Mouse (Mus musculus) heart, embryonic 12.5 days (tissue): Measurements from ENCODE around the gene Arntl2. TPM values are rescaled to one million over a fixed set of nuclear protein-coding genes. Genes with fewer than 3 reads are reported as not detected.
"Not testable (repeated sequence)": the region's sequence is repeated elsewhere in the genome, so short reads cannot be mapped to it uniquely, and the experiment has no call there.

Experiments used
- ATAC-seq: fragments of 200-750 bp; cut with Nextera tagmentation; 2 replicates; pipeline ENCODE4 v1.8.0; 2017; ENCODE audit warnings: moderate TSS enrichment, moderate library complexity; ENCODE audit not compliant: insufficient number of reproducible peaks, low FRiP score
- H3K27ac ChIP-seq: fragments of 300-500 bp; sonication (generic); 2 replicates; pipeline ENCODE4 v1.5.1; 2016; ENCODE audit warnings: mild to moderate bottlenecking, moderate library complexity; ENCODE audit not compliant: poor library complexity, severe bottlenecking
- H3K27me3 ChIP-seq: fragments of 300-500 bp; sonication (generic); replicated peaks from 2 replicates; pipeline ENCODE4 v1.6.1; 2016; ENCODE audit warnings: mild to moderate bottlenecking, moderate library complexity
- H3K36me3 ChIP-seq: fragments of 300-500 bp; sonication (generic); 2 replicates; pipeline ENCODE4 v1.6.1; 2016; ENCODE audit warnings: mild to moderate bottlenecking, moderate library complexity
- H3K4me1 ChIP-seq: fragments of 300-500 bp; sonication (generic); replicated peaks from 2 replicates; pipeline ENCODE4 v1.6.1; 2016; ENCODE audit warnings: mild to moderate bottlenecking
- H3K4me2 ChIP-seq: fragments of 300-500 bp; sonication (generic); 2 replicates; pipeline ENCODE4 v1.6.1; 2016; ENCODE audit warnings: mild to moderate bottlenecking, moderate library complexity
- H3K4me3 ChIP-seq: fragments of 300-500 bp; sonication (generic); 2 replicates; pipeline ENCODE4 v1.5.1; 2016; ENCODE audit warnings: mild to moderate bottlenecking
- H3K9ac ChIP-seq: fragments of 300-500 bp; sonication (generic); 2 replicates; pipeline ENCODE4 v1.6.1; 2016; ENCODE audit warnings: mild to moderate bottlenecking, moderate library complexity
- H3K9me3 ChIP-seq: fragments of 300-500 bp; sonication (generic); replicated peaks from 2 replicates; pipeline ENCODE4 v1.6.1; 2016; ENCODE audit warnings: mild to moderate bottlenecking, moderate library complexity
- WGBS: fragments of 180-500 bp; shearing (Covaris S2); methylation state at CpG from one replicate; pipeline ENCODE4 v1.1.7; 2016; 5-methylcytosine and 5-hydroxymethylcytosine counted together
- polyA plus RNA-seq: library from polyadenylated mRNA; unstranded; fragments of >200 nt; fragmentation: Nextera tagmentation; extraction: Ambion mirVana; gene quantifications from 2 replicates; pipeline ENCODE4 v1.2.1, GENCODE M21; 2016

The Arntl2 gene
- polyA plus RNA-seq, 1 experiment from 2014 or later, result 3.1 TPM

- Histone ChIP-seq H3K4me3 (no peak within 1 kb of the TSS), H3K4me2 (no peak within 1 kb of the TSS), H3K27ac (no peak within 1 kb of the TSS), H3K4me1 (peaks cover 30% of the 10 kb centered on the region), H3K9me3 (peaks cover under 1% of the 10 kb centered on the region; the same call in 1 of the 2 replicates), H3K27me3 (no peaks in the 10 kb centered on the region), H3K36me3 (no peaks in the 10 kb centered on the region), H3K9ac (no peak within 1 kb of the TSS)
- no peak for ATAC-seq
- 76% methylated on average over 4 of the region's 4 CpGs for WGBS
Observed at GRCm38 (mm10) chr6:146850050-146850449, 54.2 kb downstream of the Arntl2 start, which contains the start of gene Smco2. Gene Smco2 (plus strand): TSS chr6:146850104.

DNA sequence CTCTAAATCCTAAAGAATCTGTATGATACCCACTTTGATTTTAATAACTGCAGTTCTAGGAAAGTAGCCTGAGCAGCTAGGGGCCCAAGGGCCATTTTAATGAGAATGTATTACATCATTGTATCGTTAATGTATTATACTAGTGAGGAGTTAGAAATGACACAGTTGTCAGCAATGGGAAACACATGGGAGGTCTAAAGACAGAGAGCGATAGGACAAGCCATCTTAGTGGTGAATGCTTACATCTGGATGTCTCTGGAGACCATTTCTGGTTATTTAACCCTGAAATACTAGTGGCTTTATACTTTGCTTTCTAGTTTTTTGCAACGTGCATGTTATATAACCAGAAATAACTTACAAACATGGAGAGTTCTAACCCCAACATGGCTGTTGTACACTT is 56.1 kb downstream of the Arntl2 start:
- H3K4me2 ChIP-seq, result no peak overlapping the region
- H3K9me3 ChIP-seq, result peaks cover 4% of the 10 kb centered on the region; the same call in 1 of the 2 replicates
- no peak overlapping the region for H3K27ac ChIP-seq
- WGBS, result 82% methylated on average over 3 of the region's 3 CpGs
- no peak for ATAC-seq
- H3K36me3 ChIP-seq, result no peaks in the 10 kb centered on the region
- no peak overlapping the region for H3K4me3 ChIP-seq
- H3K27me3 ChIP-seq, result no peaks in the 10 kb centered on the region
- H3K4me1 ChIP-seq, result peaks cover 15% of the 10 kb centered on the region
- H3K9ac ChIP-seq, result no peak overlapping the region

DNA sequence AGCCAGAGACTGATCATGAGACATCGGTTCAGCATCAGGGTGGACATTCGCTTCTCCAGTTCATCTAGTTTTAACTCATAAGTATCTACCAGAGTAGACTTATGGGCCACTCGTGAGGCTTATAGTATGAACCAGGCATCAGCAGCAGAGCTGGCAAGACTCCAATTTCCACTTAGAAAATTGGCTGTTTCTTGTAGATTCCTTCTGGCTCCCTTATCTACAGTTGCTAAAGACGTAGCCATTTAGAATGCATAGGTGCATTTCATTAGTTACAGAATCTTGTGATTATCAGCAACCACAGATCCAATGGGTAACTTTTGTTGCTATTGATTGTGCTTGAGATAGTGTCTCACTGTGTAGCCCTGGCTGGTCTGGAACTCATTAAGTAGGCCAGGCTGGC is 56.9 kb downstream of the Arntl2 start:
- 55% methylated on average over 4 of the region's 4 CpGs for WGBS

DNA sequence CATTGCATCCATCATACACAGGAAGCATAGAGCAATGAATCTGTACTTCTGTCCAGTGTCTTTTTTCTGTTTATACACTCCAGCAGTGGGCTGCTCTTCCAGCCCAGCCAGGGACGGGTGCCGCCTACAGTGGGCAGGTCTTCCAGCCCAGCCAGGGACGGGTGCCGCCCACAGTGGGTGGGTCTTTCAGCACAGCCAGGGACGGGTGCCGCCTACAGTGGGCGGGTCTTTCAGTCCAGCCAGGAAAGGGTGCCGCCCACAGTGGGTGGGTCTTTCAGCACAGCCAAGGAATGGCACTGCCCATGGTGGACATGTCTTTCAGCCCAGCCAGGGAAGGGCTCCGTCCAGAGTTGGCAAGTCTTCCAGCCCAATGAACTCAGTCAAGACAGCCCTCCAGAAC is 59.3 kb downstream of the Arntl2 start:
- H3K4me2 ChIP-seq, result no peak overlapping the region
- ATAC-seq, result peak; percentile 59; the same call in 1 of the 2 replicates
- no peak overlapping the region for H3K4me3 ChIP-seq
- H3K36me3 ChIP-seq, result no peaks in the 10 kb centered on the region
- H3K27me3 ChIP-seq, result no peaks in the 10 kb centered on the region
- no peak overlapping the region for H3K27ac ChIP-seq
- 95% methylated on average over 9 of the region's 9 CpGs for WGBS
- H3K9me3 ChIP-seq, result peaks cover 4% of the 10 kb centered on the region; the same call in 1 of the 2 replicates
- H3K4me1 ChIP-seq, result peaks cover 11% of the 10 kb centered on the region
- H3K9ac ChIP-seq, result no peak overlapping the region

More for the DNA sequence above, 56.9 kb downstream of the Arntl2 start:
- no peak overlapping the region for H3K4me3 ChIP-seq
- H3K9ac ChIP-seq, result no peak overlapping the region
- no peaks in the 10 kb centered on the region for H3K36me3 ChIP-seq
- H3K27me3 ChIP-seq, result no peaks in the 10 kb centered on the region
- H3K4me1 ChIP-seq, result peaks cover 15% of the 10 kb centered on the region
- no peak for ATAC-seq
- H3K9me3 ChIP-seq, result peaks cover 4% of the 10 kb centered on the region; the same call in 1 of the 2 replicates
- H3K4me2 ChIP-seq, result 0 out of 2 replicates have a peak overlapping the region, but pooled peaks have one; percentile 0
- no peak overlapping the region for H3K27ac ChIP-seq

- WGBS, result 83% methylated on average over 2 of the region's 2 CpGs
- H3K27ac ChIP-seq, result no peak overlapping the region
- H3K27me3 ChIP-seq, result no peaks in the 10 kb centered on the region
- H3K4me1 ChIP-seq, result peaks cover 9% of the 10 kb centered on the region
- no peak for ATAC-seq
- H3K9me3 ChIP-seq, result peaks cover 4% of the 10 kb centered on the region; the same call in 1 of the 2 replicates
- H3K9ac ChIP-seq, result no peak overlapping the region
- H3K4me2 ChIP-seq, result no peak overlapping the region
- no peaks in the 10 kb centered on the region for H3K36me3 ChIP-seq
- no peak overlapping the region for H3K4me3 ChIP-seq
Observed at GRCm38 (mm10) chr6:146857386-146857785, 61.5 kb downstream of the Arntl2 start.

DNA sequence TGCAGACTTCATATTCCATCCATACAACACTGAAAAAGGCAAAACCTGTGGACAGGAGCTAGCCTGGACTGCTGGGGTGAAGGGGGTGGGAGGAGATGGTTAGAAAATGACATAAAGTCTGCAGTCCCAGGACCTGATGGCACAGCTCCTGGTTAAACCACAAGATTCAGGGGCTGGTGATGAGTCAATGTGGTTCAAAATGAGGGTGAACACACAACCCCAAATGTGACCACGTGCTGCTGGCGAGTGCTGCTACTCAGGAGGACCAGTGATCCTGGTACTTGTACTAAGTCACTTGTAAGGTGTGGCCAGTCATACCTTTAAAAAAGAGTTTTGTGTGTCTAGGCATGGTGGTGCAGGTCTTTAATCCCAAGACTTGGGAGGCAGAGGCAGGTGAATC is 67.3 kb downstream of the Arntl2 start:
- WGBS, result 81% methylated on average over 2 of the region's 2 CpGs
- Histone ChIP-seq H3K36me3 (no peaks in the 10 kb centered on the region), H3K4me2 (no peak overlapping the region), H3K27ac (no peak overlapping the region), H3K27me3 (no peaks in the 10 kb centered on the region), H3K9ac (no peak overlapping the region), H3K4me3 (no peak overlapping the region), H3K4me1 (no peaks in the 10 kb centered on the region), H3K9me3 (no peaks in the 10 kb centered on the region; the same call in 1 of the 2 replicates)
- no peak for ATAC-seq

- not testable (repeated sequence) for H3K27me3 ChIP-seq, H3K36me3 ChIP-seq, H3K4me2 ChIP-seq, ATAC-seq, H3K9ac ChIP-seq, H3K27ac ChIP-seq, H3K4me3 ChIP-seq, H3K4me1 ChIP-seq, H3K9me3 ChIP-seq
- WGBS, result 95% methylated on average over 5 of the region's 5 CpGs
Observed at GRCm38 (mm10) chr6:146864370-146864769, 68.5 kb downstream of the Arntl2 start.

DNA sequence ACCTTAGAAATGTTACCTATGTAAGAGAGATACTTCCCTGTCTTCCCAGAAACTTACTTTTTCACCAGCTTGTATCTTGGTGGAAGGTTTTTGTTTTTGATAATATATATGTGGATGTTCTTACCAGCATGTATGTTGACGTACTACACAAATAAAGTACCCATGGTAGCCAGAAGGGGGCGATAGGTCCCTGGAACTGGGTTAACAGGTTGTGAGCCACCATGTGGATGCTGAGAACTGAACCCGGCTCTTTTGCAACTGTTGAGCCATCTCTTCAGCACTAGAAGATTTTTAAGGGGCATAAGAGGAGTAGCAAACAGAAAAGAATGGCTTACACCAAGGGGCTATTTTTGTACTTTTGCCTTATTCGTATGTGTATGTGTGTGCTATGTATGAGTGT is 69.8 kb downstream of the Arntl2 start:
- no peak for ATAC-seq
- 81% methylated on average over 4 of the region's 4 CpGs for WGBS
- no peaks in the 10 kb centered on the region for H3K27me3 ChIP-seq
- no peak overlapping the region for H3K9ac ChIP-seq
- no peak overlapping the region for H3K4me3 ChIP-seq
- H3K9me3 ChIP-seq, result peaks cover 4% of the 10 kb centered on the region; the same call in 1 of the 2 replicates
- no peak overlapping the region for H3K27ac ChIP-seq
- no peak overlapping the region for H3K4me2 ChIP-seq
- H3K4me1 ChIP-seq, result no peaks in the 10 kb centered on the region
- no peaks in the 10 kb centered on the region for H3K36me3 ChIP-seq

DNA sequence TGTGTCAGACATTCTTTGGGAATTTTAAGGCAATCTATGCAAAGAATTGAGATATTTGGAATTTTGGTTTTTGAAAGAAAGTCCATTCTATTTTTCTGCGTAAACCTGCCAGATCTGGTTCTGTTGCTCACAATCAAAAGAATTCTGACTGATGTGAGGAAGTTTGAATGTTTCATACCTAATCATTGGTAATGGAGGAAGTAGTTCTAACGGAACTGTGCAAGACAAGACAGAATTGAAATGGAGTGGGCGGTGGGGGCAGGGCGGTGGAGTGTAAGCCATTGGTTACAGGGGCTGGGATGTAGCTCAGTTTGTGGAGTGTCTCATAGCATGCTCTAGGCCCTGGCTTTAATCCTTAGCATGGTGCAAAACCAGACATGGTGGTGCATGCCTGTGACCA is 76.1 kb downstream of the Arntl2 start:
- ATAC-seq, result no peak
- Histone ChIP-seq H3K36me3 (no peaks in the 10 kb centered on the region), H3K4me1 (peaks cover 10% of the 10 kb centered on the region), H3K9ac (no peak overlapping the region), H3K4me2 (no peak overlapping the region), H3K27me3 (no peaks in the 10 kb centered on the region), H3K27ac (no peak overlapping the region), H3K9me3 (peaks cover 7% of the 10 kb centered on the region; the same call in 1 of the 2 replicates), H3K4me3 (no peak overlapping the region)
- WGBS, result 88% methylated on average over 4 of the region's 4 CpGs

- Histone ChIP-seq H3K27ac (peak overlapping the region; percentile 4; the same call in 1 of the 2 replicates), H3K9me3 (peaks cover 9% of the 10 kb centered on the region; the same call in 1 of the 2 replicates), H3K9ac (no peak overlapping the region), H3K4me2 (no peak overlapping the region), H3K27me3 (no peaks in the 10 kb centered on the region), H3K36me3 (no peaks in the 10 kb centered on the region), H3K4me1 (peaks cover 19% of the 10 kb centered on the region), H3K4me3 (no peak overlapping the region)
- 56% methylated on average over 6 of the region's 6 CpGs for WGBS
- ATAC-seq, result no peak
Observed at GRCm38 (mm10) chr6:146874415-146874814, 78.6 kb downstream of the Arntl2 start.

- Histone ChIP-seq H3K27me3 (no peaks in the 10 kb centered on the region), H3K9me3 (peaks cover 5% of the 10 kb centered on the region; the same call in 1 of the 2 replicates), H3K36me3 (no peaks in the 10 kb centered on the region), H3K4me1 (peaks cover 19% of the 10 kb centered on the region), H3K9ac (no peak overlapping the region), H3K4me3 (no peak overlapping the region), H3K4me2 (no peak overlapping the region), H3K27ac (peak overlapping the region; percentile 50; the same call in 1 of the 2 replicates)
- ATAC-seq, result no peak
- 96% methylated on average over 2 of the region's 2 CpGs for WGBS
Observed at GRCm38 (mm10) chr6:146876820-146877219, 81.0 kb downstream of the Arntl2 start.
